Mouse (Mus musculus): ENCODE measurements around the gene Vgll4. TPM values are rescaled to one million over a fixed set of nuclear protein-coding genes. Genes with fewer than 3 reads are reported as not detected.
"Not testable (repeated sequence)": the region's sequence is repeated elsewhere in the genome, so short reads cannot be mapped to it uniquely, and the experiment has no call there.

Vgll4 gene
- polyA plus RNA-seq, 1 experiment = 0.35 TPM

GRCm38 (mm10) chr6:114927400-114927799, 42.4 kb downstream of the Vgll4 start:
- Histone ChIP-seq H3K4me1 (ENCODE audit: control insufficient read depth) (peaks cover 3% of the 10 kb centered on the region), H3K9me3 (ENCODE audit: control insufficient read depth, low read length) (peaks cover 5% of the 10 kb centered on the region), H3K4me3 (replicated peaks) (no peak overlapping the region), H3K36me3 (ENCODE audit: control insufficient read depth) (no peaks in the 10 kb centered on the region), H3K27me3 (ENCODE audit: control insufficient read depth) (no peaks in the 10 kb centered on the region)
- TF ChIP-seq GATA1 (IDR thresholded peaks at IDR 0.05; ENCODE audit: low read length) (no peak), TAL1 (IDR thresholded peaks at IDR 0.05; ENCODE audit: low read length) (no peak)

- Histone ChIP-seq H3K36me3 (ENCODE audit: control insufficient read depth) (no peaks in the 10 kb centered on the region), H3K4me1 (ENCODE audit: control insufficient read depth) (peaks cover 7% of the 10 kb centered on the region), H3K9me3 (ENCODE audit: control insufficient read depth, low read length) (peaks cover 5% of the 10 kb centered on the region), H3K27me3 (ENCODE audit: control insufficient read depth) (no peaks in the 10 kb centered on the region), H3K4me3 (replicated peaks) (no peak overlapping the region)
- TF ChIP-seq TAL1 (IDR thresholded peaks at IDR 0.05; ENCODE audit: low read length) (no peak), GATA1 (IDR thresholded peaks at IDR 0.05; ENCODE audit: low read length) (no peak)
Observed at GRCm38 (mm10) chr6:114926369-114927157, 43.2 kb downstream of the Vgll4 start.

- TF ChIP-seq TAL1 (IDR thresholded peaks at IDR 0.05; ENCODE audit: low read length) (no peak), GATA1 (IDR thresholded peaks at IDR 0.05; ENCODE audit: low read length) (no peak)
- peaks cover 20% of the 10 kb centered on the region for H3K4me1 ChIP-seq (ENCODE audit: control insufficient read depth)
- no peak overlapping the region for H3K4me3 ChIP-seq (replicated peaks)
- no peaks in the 10 kb centered on the region for H3K27me3 ChIP-seq (ENCODE audit: control insufficient read depth)
- H3K36me3 ChIP-seq (ENCODE audit: control insufficient read depth) = no peaks in the 10 kb centered on the region
- peaks cover 5% of the 10 kb centered on the region for H3K9me3 ChIP-seq (ENCODE audit: control insufficient read depth, low read length)
Observed at GRCm38 (mm10) chr6:114925196-114925595, 44.6 kb downstream of the Vgll4 start.

GRCm38 (mm10) chr6:114922355-114923096, 47.3 kb downstream of the Vgll4 start:
- H3K4me1 ChIP-seq (ENCODE audit: control insufficient read depth) = peaks cover 36% of the 10 kb centered on the region
- not testable (repeated sequence) for H3K27me3 ChIP-seq (ENCODE audit: control insufficient read depth); H3K4me3 ChIP-seq (replicated peaks); H3K36me3 ChIP-seq (ENCODE audit: control insufficient read depth); H3K9me3 ChIP-seq (ENCODE audit: control insufficient read depth, low read length)

GRCm38 (mm10) chr6:114921632-114922354, 48.0 kb downstream of the Vgll4 start:
- Histone ChIP-seq H3K4me1 (ENCODE audit: control insufficient read depth) (peaks cover 41% of the 10 kb centered on the region), H3K27me3 (ENCODE audit: control insufficient read depth) (no peaks in the 10 kb centered on the region), H3K4me3 (replicated peaks) (peak overlapping the region; percentile 63), H3K36me3 (ENCODE audit: control insufficient read depth) (peaks cover 3% of the 10 kb centered on the region), H3K9me3 (ENCODE audit: control insufficient read depth, low read length) (peaks cover under 1% of the 10 kb centered on the region)
- no peak for TF ChIP-seq GATA1 (IDR thresholded peaks at IDR 0.05; ENCODE audit: low read length)
- no peak for TF ChIP-seq TAL1 (IDR thresholded peaks at IDR 0.05; ENCODE audit: low read length)

- Histone ChIP-seq H3K27me3 (ENCODE audit: control insufficient read depth) (no peaks in the 10 kb centered on the region), H3K9me3 (ENCODE audit: control insufficient read depth, low read length) (no peaks in the 10 kb centered on the region), H3K36me3 (ENCODE audit: control insufficient read depth) (peaks cover 3% of the 10 kb centered on the region), H3K4me1 (ENCODE audit: control insufficient read depth) (peaks cover 49% of the 10 kb centered on the region), H3K4me3 (replicated peaks) (peak overlapping the region; percentile 63)
- TF ChIP-seq TAL1 (IDR thresholded peaks at IDR 0.05; ENCODE audit: low read length) (no peak), GATA1 (IDR thresholded peaks at IDR 0.05; ENCODE audit: low read length) (no peak)
Observed at GRCm38 (mm10) chr6:114920523-114921445, 49.0 kb downstream of the Vgll4 start.

GRCm38 (mm10) chr6:114919670-114920313, 50.0 kb downstream of the Vgll4 start:
- H3K9me3 ChIP-seq (ENCODE audit: control insufficient read depth, low read length) = no peaks in the 10 kb centered on the region
- H3K4me3 ChIP-seq (replicated peaks) = peak overlapping the region; percentile 63
- peaks cover 3% of the 10 kb centered on the region for H3K36me3 ChIP-seq (ENCODE audit: control insufficient read depth)
- TF ChIP-seq TAL1 (IDR thresholded peaks at IDR 0.05; ENCODE audit: low read length) = no peak
- TF ChIP-seq GATA1 (IDR thresholded peaks at IDR 0.05; ENCODE audit: low read length) = no peak
- peaks cover 49% of the 10 kb centered on the region for H3K4me1 ChIP-seq (ENCODE audit: control insufficient read depth)
- H3K27me3 ChIP-seq (ENCODE audit: control insufficient read depth) = no peaks in the 10 kb centered on the region

- H3K9me3 ChIP-seq (ENCODE audit: control insufficient read depth, low read length) = no peaks in the 10 kb centered on the region
- H3K36me3 ChIP-seq (ENCODE audit: control insufficient read depth) = peaks cover 3% of the 10 kb centered on the region
- no peak for TF ChIP-seq TAL1 (IDR thresholded peaks at IDR 0.05; ENCODE audit: low read length)
- TF ChIP-seq GATA1 (IDR thresholded peaks at IDR 0.05; ENCODE audit: low read length) = no peak
- H3K27me3 ChIP-seq (ENCODE audit: control insufficient read depth) = no peaks in the 10 kb centered on the region
- peaks cover 49% of the 10 kb centered on the region for H3K4me1 ChIP-seq (ENCODE audit: control insufficient read depth)
- H3K4me3 ChIP-seq (replicated peaks) = peak overlapping the region; percentile 63
Observed at GRCm38 (mm10) chr6:114918994-114919393, 50.8 kb downstream of the Vgll4 start.

All from erythroblast, embryonic 14.5 days (primary cell).